Mouse (Mus musculus) CH12F3 (cell line): ENCODE measurements at regions not wholly inside any gene's neighbourhood (a gene's known extent, or its start where the extent isn't known, plus 50 kb on each side); places are given as distances from the start of the nearest gene placed in this dataset.

Experiments
- in situ Hi-C: fragments of 300-500 bp; cut with MboI; formaldehyde crosslinking; loops from 2 replicates; pipeline ENCODE4 v1.14.3; 2020; ENCODE audit warnings: low sequenced_read_pairs

DNA sequence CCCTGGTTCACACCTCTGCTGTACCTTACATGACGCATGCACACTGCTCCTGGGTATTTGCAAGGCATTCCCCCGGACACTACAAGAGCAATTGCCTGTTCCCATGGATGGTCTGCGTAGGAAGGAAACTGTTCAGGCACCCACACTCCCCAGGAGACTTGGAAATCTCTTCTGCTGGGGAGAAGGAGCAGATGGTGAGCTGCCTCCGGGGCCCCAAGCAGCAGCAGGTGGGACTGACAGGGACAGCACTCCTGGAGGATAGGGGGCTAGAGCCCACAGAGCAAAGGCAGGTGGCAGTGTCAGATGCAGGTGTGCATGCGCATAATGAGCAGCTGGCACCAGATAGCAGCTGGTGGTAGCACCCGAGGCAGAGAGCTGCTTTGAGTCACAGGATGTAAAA, 72.5 kb upstream of the Hs6st1 start:
- in situ Hi-C loops, result no loop called here

DNA sequence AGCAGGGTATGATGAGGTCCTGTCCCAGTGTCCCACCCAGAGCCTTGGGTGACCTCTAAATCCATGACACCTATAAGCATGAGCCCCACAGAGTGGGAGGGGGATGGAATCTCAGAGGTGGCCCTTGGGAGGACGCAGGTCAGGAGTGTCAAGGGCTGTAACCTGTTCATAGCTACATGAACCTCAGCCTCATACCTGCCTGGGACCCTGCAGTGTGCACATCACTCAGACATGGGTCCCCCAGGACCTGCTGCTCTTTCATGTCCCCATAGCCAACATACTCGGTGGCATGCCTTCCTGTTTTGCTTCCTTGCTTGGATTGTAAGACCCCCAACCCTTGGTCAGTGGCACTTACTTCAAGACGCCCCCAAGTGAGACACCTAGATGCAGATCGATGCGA, 66.9 kb upstream of the Hs6st1 start:
- in situ Hi-C loops, result no loop called here

DNA sequence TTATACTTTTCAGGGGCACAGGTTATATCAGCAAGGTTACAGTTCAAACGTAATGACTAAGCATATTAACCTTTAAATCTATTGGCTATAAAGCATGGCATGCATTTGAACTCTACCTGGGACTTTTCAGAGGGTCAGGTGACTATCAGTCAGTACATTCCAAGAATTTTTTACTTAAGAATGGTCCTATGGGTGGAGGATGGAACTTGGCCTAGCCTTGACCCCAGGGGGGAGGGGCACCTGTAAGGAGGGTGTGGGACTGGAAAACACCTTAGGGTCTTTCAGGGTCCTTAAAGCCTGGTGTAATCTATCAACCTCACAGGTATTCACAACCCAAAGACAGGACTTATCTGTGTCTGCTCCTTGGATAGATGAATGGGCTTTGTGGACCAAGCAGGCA, 66.4 kb upstream of the Hs6st1 start:
- in situ Hi-C loops, result no loop called here

GRCm38 (mm10) chr1:36003592-36003991, 64.6 kb upstream of the Hs6st1 start:
- in situ Hi-C loops, result no loop called here

- in situ Hi-C loops, result no loop called here
Observed at GRCm38 (mm10) chr1:36008598-36008997, 59.6 kb upstream of the Hs6st1 start.

DNA sequence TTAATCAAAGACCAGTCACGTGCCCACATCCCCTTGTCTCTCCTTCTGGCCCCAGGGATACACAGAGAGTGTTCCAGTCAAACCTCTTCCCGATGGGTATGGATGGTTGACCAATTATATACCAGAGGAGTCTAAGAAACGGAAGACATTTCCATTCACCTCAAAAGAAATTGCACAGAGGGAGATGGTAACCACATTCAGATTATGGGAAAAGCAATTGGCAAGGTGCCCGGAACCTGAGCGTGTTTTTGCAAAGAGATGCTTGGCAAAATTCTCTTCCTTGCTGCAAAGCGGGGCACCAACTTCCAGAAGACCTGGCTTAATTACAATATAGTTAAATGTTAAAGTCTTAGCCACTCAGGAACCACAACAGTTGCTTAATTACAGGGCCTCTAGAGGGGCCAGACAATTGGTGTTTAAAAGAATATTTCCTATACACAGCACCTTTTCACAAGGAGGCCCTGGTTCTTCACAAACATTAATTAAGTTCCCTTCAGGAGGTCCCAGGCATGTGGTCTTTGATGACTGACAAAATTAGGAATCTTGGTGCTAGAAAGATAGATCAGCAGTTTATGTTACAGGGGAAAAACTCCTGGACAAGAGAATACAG, 59.1 kb upstream of the Hs6st1 start:
- in situ Hi-C loops, result no loop called here

- in situ Hi-C loops, result no loop called here
Observed at GRCm38 (mm10) chr1:36010151-36010550, 58.0 kb upstream of the Hs6st1 start.

- in situ Hi-C loops, result no loop called here
Observed at GRCm38 (mm10) chr1:36010834-36011233, 57.4 kb upstream of the Hs6st1 start.

DNA sequence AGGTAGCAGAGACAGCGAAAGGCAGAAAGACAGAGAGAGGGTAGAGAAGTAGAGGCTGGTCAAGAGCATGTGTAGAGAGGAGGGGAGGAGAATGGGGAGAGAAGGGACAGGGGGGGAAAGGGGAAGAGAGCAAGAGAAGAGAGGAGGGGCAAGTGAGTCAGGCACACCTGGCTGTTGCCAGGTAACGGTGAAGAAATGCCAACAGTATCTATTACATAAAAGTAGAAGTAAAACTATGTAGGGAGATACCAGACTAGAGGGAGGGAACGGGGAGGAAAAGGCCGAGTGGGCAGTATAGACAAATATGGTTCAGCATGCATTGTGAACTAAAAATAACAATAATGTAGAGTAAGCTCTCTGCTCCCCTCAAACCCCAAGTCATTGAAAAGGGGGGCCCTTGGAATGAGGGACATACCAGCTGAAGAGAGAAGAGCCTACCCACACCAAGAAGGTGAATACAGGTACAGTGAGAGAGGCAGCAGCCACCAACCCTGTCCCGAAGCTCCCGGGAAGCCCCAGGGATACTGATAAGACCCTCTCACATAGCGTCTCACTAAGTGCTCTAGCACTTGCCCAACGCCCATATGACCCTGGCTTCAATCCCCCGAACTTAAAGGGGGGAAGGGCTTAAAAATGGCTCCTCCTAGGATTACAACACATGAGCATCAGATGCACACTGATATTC, 56.0 kb upstream of the Hs6st1 start:
- in situ Hi-C loops, result no loop called here

GRCm38 (mm10) chr1:36013823-36014341, 54.3 kb upstream of the Hs6st1 start:
- in situ Hi-C loops, result no loop called here

- in situ Hi-C loops, result no loop called here
Observed at GRCm38 (mm10) chr1:36014372-36014771, 53.8 kb upstream of the Hs6st1 start.

DNA sequence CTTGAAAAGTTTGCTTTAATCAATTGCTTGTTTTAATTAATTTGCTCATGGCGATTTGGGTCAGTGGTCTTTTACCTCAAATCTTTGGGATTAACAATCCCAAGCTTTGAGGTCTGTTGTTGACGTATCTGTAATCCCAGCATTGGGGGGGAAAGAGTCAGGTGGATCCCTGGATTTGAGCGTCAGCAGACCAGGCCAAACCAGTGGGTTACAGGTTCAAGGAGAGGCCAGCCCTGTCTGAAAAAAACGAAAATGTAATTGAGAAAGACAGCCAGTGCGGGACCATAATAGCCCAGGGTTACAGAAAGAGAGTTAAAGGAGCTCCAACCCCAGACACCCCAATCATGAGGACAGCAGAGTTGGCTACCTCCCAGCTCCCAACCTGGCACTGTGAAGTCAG, 53.0 kb upstream of the Hs6st1 start:
- in situ Hi-C loops, result no loop called here

DNA sequence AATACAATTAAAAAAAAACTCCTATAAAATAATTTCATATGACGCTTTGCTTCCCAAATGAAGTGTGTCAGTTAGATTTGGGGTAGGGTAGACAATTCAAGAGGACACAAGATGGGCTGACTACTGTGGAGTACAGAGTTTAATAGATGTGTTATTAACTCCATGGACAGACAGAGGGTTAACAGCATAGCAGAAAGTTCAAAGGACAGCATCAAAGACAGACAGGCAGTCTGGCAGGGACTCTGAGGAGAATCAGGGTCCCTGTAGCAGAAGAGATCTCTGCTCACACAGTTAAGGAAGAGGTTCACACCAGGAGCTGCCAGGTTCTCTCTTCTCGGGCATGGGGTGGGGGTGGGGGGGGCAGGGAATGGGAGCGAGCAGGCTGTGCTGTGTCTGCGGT, 51.6 kb upstream of the Hs6st1 start:
- in situ Hi-C loops, result no loop called here

DNA sequence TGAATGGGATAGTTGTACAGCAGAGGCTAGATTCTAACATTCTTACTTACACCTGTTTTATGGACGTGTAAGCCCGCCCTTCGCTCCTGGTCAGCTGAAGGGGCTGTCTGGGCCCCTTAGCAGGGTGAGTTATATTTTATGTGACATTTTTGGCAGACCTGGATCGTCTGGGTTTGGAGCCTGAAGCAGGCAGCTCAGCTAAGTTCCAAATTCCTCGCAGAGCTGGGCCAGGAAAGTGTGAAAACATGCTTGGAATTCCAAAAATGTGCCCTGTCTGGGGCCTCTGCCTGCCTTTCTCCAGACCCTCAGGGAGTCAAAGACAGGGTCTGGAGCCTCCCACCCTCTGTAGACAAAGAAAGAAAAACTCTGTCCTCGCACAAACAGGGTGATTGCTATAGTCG, 51.1 kb upstream of the Hs6st1 start:
- in situ Hi-C loops, result no loop called here

GRCm38 (mm10) chr1:36017656-36018055, 50.5 kb upstream of the Hs6st1 start:
- in situ Hi-C loops, result no loop called here
